Mouse (Mus musculus): ENCODE data around the gene Ptprn2. TPM values are rescaled to one million over a fixed set of nuclear protein-coding genes. Genes with fewer than 3 reads are reported as not detected.

The Ptprn2 gene
- polyA plus RNA-seq, 1 experiment from 2014 or later: 0.08 TPM

DNA sequence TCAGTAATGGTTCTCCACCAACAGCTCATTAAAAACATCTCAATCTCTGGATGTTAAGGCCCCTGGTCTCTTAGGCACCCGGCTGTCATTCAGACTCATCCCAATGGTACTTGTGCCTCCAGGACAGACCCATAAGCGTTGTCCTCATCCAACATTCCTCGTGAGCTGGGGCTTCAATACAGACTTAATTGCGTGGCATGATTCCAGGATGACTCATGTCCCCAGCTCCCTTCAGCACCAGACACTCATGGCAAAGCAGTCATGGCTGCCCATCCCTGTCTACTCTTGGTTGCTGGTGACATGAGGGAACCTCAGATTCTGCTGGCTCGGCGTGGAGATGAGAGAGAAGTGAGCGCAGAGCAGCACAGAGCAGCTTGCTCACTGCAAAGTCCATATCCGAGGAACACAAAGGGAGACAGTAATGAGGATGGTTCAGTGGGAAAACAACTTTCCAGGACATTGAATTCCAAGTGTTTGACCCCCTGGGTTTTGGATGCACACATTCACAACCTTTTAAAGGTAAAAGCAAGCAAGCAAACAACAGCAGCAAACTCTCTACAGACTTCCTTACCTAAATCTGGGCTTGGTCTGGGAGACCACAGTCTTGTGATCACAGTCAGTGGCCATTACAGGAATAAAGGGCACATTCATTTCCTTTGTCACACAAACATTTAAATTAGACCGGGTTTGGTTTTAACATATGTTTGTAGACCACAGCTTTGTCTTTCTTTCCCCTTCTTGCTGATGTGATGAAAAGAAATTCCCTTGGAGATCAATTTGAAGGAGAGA is 754.6 kb downstream of the Ptprn2 start:
- WGBS: 73% methylated on average over 9 of the region's 9 CpGs
- no peak overlapping the region for H3K4me3 ChIP-seq (ENCODE audit: low read length)
- H3K9ac ChIP-seq (ENCODE audit: low read depth, low read length): no peak overlapping the region
- no peak overlapping the region for H3K4me2 ChIP-seq (replicated peaks; ENCODE audit: low read depth, low read length)
- no peak for ATAC-seq (ENCODE audit: low FRiP score, low TSS enrichment)
- H3K4me1 ChIP-seq (ENCODE audit: control insufficient read depth, insufficient read depth, low read length): no peaks in the 10 kb centered on the region
- H3K36me3 ChIP-seq (ENCODE audit: control insufficient read depth, insufficient read depth, low read length): no peaks in the 10 kb centered on the region
- H3K9me3 ChIP-seq (ENCODE audit: control insufficient read depth, low read length): no peaks in the 10 kb centered on the region
- no peaks in the 10 kb centered on the region for H3K27me3 ChIP-seq (ENCODE audit: control insufficient read depth, insufficient read depth, low read length)
- H3K27ac ChIP-seq (ENCODE audit: low read depth, low read length): no peak overlapping the region

- H3K36me3 ChIP-seq (ENCODE audit: control insufficient read depth, insufficient read depth, low read length): no peaks in the 10 kb centered on the region
- H3K27ac ChIP-seq (ENCODE audit: low read depth, low read length): no peak overlapping the region
- H3K4me3 ChIP-seq (ENCODE audit: low read length): no peak overlapping the region
- 60% methylated on average over 7 of the region's 7 CpGs for WGBS
- no peaks in the 10 kb centered on the region for H3K27me3 ChIP-seq (ENCODE audit: control insufficient read depth, insufficient read depth, low read length)
- H3K4me1 ChIP-seq (ENCODE audit: control insufficient read depth, insufficient read depth, low read length): no peaks in the 10 kb centered on the region
- H3K9ac ChIP-seq (ENCODE audit: low read depth, low read length): no peak overlapping the region
- H3K4me2 ChIP-seq (replicated peaks; ENCODE audit: low read depth, low read length): no peak overlapping the region
- no peaks in the 10 kb centered on the region for H3K9me3 ChIP-seq (ENCODE audit: control insufficient read depth, low read length)
- ATAC-seq (ENCODE audit: low FRiP score, low TSS enrichment): no peak
Observed at GRCm38 (mm10) chr12:117242181-117242580, 756.7 kb downstream of the Ptprn2 start.

- no peaks in the 10 kb centered on the region for H3K9me3 ChIP-seq (ENCODE audit: control insufficient read depth, low read length)
- H3K4me3 ChIP-seq (ENCODE audit: low read length): no peak overlapping the region
- H3K4me1 ChIP-seq (ENCODE audit: control insufficient read depth, insufficient read depth, low read length): no peaks in the 10 kb centered on the region
- no peaks in the 10 kb centered on the region for H3K36me3 ChIP-seq (ENCODE audit: control insufficient read depth, insufficient read depth, low read length)
- 38% methylated on average over 17 of the region's 17 CpGs for WGBS
- no peak overlapping the region for H3K4me2 ChIP-seq (replicated peaks; ENCODE audit: low read depth, low read length)
- ATAC-seq (ENCODE audit: low FRiP score, low TSS enrichment): peak; percentile 63; the same call in 1 of the 2 replicates
- H3K27ac ChIP-seq (ENCODE audit: low read depth, low read length): no peak overlapping the region
- H3K9ac ChIP-seq (ENCODE audit: low read depth, low read length): no peak overlapping the region
- H3K27me3 ChIP-seq (ENCODE audit: control insufficient read depth, insufficient read depth, low read length): no peaks in the 10 kb centered on the region
Observed at GRCm38 (mm10) chr12:117245885-117246478, 760.5 kb downstream of the Ptprn2 start.

GRCm38 (mm10) chr12:117250465-117250864 is 764.9 kb downstream of the Ptprn2 start:
- H3K27ac ChIP-seq (ENCODE audit: low read depth, low read length): no peak overlapping the region
- ATAC-seq (ENCODE audit: low FRiP score, low TSS enrichment): no peak

GRCm38 (mm10) chr12:117251663-117252425 is 766.3 kb downstream of the Ptprn2 start:
- WGBS: 32% methylated on average over 11 of the region's 11 CpGs
- no peak overlapping the region for H3K4me2 ChIP-seq (replicated peaks; ENCODE audit: low read depth, low read length)
- peaks cover 12% of the 10 kb centered on the region for H3K4me1 ChIP-seq (ENCODE audit: control insufficient read depth, insufficient read depth, low read length)
- H3K9me3 ChIP-seq (ENCODE audit: control insufficient read depth, low read length): no peaks in the 10 kb centered on the region
- H3K27me3 ChIP-seq (ENCODE audit: control insufficient read depth, insufficient read depth, low read length): no peaks in the 10 kb centered on the region
- H3K27ac ChIP-seq (ENCODE audit: low read depth, low read length): no peak overlapping the region
- ATAC-seq (ENCODE audit: low FRiP score, low TSS enrichment): no peak
- H3K9ac ChIP-seq (ENCODE audit: low read depth, low read length): no peak overlapping the region
- H3K4me3 ChIP-seq (ENCODE audit: low read length): no peak overlapping the region
- H3K36me3 ChIP-seq (ENCODE audit: control insufficient read depth, insufficient read depth, low read length): no peaks in the 10 kb centered on the region

More at GRCm38 (mm10) chr12:117250465-117250864, 764.9 kb downstream of the Ptprn2 start:
- Histone ChIP-seq H3K36me3 (ENCODE audit: control insufficient read depth, insufficient read depth, low read length) (no peaks in the 10 kb centered on the region), H3K27me3 (ENCODE audit: control insufficient read depth, insufficient read depth, low read length) (no peaks in the 10 kb centered on the region), H3K9ac (ENCODE audit: low read depth, low read length) (no peak overlapping the region), H3K4me2 (replicated peaks; ENCODE audit: low read depth, low read length) (no peak overlapping the region), H3K9me3 (ENCODE audit: control insufficient read depth, low read length) (no peaks in the 10 kb centered on the region), H3K4me1 (ENCODE audit: control insufficient read depth, insufficient read depth, low read length) (peaks cover 11% of the 10 kb centered on the region), H3K4me3 (ENCODE audit: low read length) (no peak overlapping the region)
- WGBS: 11% methylated on average over 6 of the region's 6 CpGs

DNA sequence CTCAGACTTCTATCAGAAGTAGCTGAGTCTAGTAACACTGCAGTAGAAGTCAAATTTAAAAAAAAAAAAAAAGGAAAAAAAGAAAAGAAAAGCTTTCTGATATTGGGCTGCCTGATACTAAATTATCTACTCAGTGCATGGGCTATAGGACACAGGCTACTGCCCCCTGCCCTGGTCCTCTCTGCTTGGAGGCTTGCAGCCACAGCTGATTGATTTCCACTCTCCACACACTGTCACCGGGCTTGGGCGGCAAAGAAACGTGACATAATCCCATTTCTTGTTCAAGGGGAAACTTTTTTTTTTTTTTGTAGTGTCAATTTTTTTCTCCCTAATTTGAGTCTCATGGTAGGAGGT is 766.9 kb downstream of the Ptprn2 start:
- Histone ChIP-seq H3K4me2 (replicated peaks; ENCODE audit: low read depth, low read length) (no peak overlapping the region), H3K4me1 (ENCODE audit: control insufficient read depth, insufficient read depth, low read length) (peaks cover 17% of the 10 kb centered on the region), H3K9ac (ENCODE audit: low read depth, low read length) (no peak overlapping the region), H3K27ac (ENCODE audit: low read depth, low read length) (no peak overlapping the region), H3K4me3 (ENCODE audit: low read length) (no peak overlapping the region), H3K27me3 (ENCODE audit: control insufficient read depth, insufficient read depth, low read length) (no peaks in the 10 kb centered on the region), H3K9me3 (ENCODE audit: control insufficient read depth, low read length) (no peaks in the 10 kb centered on the region), H3K36me3 (ENCODE audit: control insufficient read depth, insufficient read depth, low read length) (no peaks in the 10 kb centered on the region)
- WGBS: 3% methylated on average over 3 of the region's 3 CpGs
- ATAC-seq (ENCODE audit: low FRiP score, low TSS enrichment): peak; percentile 77; the same call in 1 of the 2 replicates

DNA sequence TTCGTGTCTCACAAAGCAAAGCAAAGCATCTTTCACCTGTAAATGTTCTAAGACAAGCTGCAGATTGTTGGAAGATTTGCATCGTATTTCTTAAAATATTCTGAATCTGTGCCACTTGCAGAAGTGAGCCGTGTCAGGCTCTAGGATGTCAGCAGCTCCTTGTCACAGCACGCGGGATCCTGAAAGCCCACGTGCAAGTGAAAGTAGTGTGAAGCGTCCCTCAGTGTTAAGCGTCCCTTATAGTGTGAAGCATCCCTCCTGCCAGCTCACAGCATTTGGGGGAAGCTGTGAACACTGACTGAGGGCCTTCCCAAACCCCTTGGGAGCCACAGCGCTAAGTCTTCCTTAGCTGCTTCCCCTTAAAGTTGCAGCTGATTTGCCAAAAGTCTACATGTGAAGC is 768.8 kb downstream of the Ptprn2 start:
- Histone ChIP-seq H3K36me3 (ENCODE audit: control insufficient read depth, insufficient read depth, low read length) (no peaks in the 10 kb centered on the region), H3K4me2 (replicated peaks; ENCODE audit: low read depth, low read length) (no peak overlapping the region), H3K9ac (ENCODE audit: low read depth, low read length) (no peak overlapping the region), H3K27ac (ENCODE audit: low read depth, low read length) (no peak overlapping the region), H3K4me3 (ENCODE audit: low read length) (no peak overlapping the region), H3K9me3 (ENCODE audit: control insufficient read depth, low read length) (no peaks in the 10 kb centered on the region), H3K27me3 (ENCODE audit: control insufficient read depth, insufficient read depth, low read length) (no peaks in the 10 kb centered on the region), H3K4me1 (ENCODE audit: control insufficient read depth, insufficient read depth, low read length) (peaks cover 17% of the 10 kb centered on the region)
- no peak for ATAC-seq (ENCODE audit: low FRiP score, low TSS enrichment)
- 85% methylated on average over 9 of the region's 9 CpGs for WGBS

- ATAC-seq (ENCODE audit: low FRiP score, low TSS enrichment): no peak
Observed at GRCm38 (mm10) chr12:117255325-117255724, 769.8 kb downstream of the Ptprn2 start.

More at GRCm38 (mm10) chr12:117255325-117255724, 769.8 kb downstream of the Ptprn2 start:
- Histone ChIP-seq H3K27me3 (ENCODE audit: control insufficient read depth, insufficient read depth, low read length) (no peaks in the 10 kb centered on the region), H3K4me2 (replicated peaks; ENCODE audit: low read depth, low read length) (no peak overlapping the region), H3K36me3 (ENCODE audit: control insufficient read depth, insufficient read depth, low read length) (no peaks in the 10 kb centered on the region), H3K4me3 (ENCODE audit: low read length) (no peak overlapping the region), H3K4me1 (ENCODE audit: control insufficient read depth, insufficient read depth, low read length) (peaks cover 17% of the 10 kb centered on the region), H3K9me3 (ENCODE audit: control insufficient read depth, low read length) (no peaks in the 10 kb centered on the region), H3K27ac (ENCODE audit: low read depth, low read length) (no peak overlapping the region), H3K9ac (ENCODE audit: low read depth, low read length) (no peak overlapping the region)
- 61% methylated on average over 6 of the region's 6 CpGs for WGBS
